Mouse (Mus musculus): ENCODE measurements around the gene Cox6b2. TPM values are rescaled to one million over a fixed set of nuclear protein-coding genes. Genes with fewer than 3 reads are reported as not detected.
"Not testable (repeated sequence)": the region's sequence is repeated elsewhere in the genome, so short reads cannot be mapped to it uniquely, and the experiment has no call there.

Gene Cox6b2
- polyA plus RNA-seq (2012; rRNA removed), result 62.7 and 84.5 TPM in 2 replicates

GRCm38 (mm10) chr7:4752821-4753570 is at the start of gene Cox6b2:
Cox6b2 (minus strand) TSS chr7:4753094.
- no peaks in the 10 kb centered on the region for H3K36me3 ChIP-seq (ENCODE audit: control insufficient read depth, insufficient read depth, low read length)
- H3K4me3 ChIP-seq (ENCODE audit: insufficient read depth, low read depth, low read length), result peak within 1 kb of the TSS; percentile 28
- peaks cover 5% of the 10 kb centered on the region; the same call in 1 of the 2 replicates for H3K4me1 ChIP-seq (ENCODE audit: control insufficient read depth, insufficient read depth, low read length)
- TF ChIP-seq POLR2A (IDR thresholded peaks at IDR 0.05; ENCODE audit: low read depth, low read length) (no peak), CTCF (conservative IDR thresholded peaks at IDR 0.05; ENCODE audit: insufficient read depth, insufficient read length, low read depth, low read length) (no peak)
- peak; percentile 83 for DNase-seq
- no peak within 1 kb of the TSS for H3K27ac ChIP-seq (ENCODE audit: insufficient read depth, low read depth, low read length)
- 6% methylated on average over 24 of the region's 24 CpGs for WGBS
- no peaks in the 10 kb centered on the region for H3K27me3 ChIP-seq (replicated peaks; ENCODE audit: control insufficient read depth, insufficient read depth, low read length)

GRCm38 (mm10) chr7:4802247-4802646 is 49.4 kb upstream of the Cox6b2 start:
- Histone ChIP-seq H3K27ac (ENCODE audit: insufficient read depth, low read depth, low read length) (no peak overlapping the region), H3K36me3 (ENCODE audit: control insufficient read depth, insufficient read depth, low read length) (peaks cover 4% of the 10 kb centered on the region), H3K4me3 (ENCODE audit: insufficient read depth, low read depth, low read length) (no peak overlapping the region), H3K27me3 (replicated peaks; ENCODE audit: control insufficient read depth, insufficient read depth, low read length) (no peaks in the 10 kb centered on the region), H3K4me1 (ENCODE audit: control insufficient read depth, insufficient read depth, low read length) (no peaks in the 10 kb centered on the region)
- no peak for DNase-seq
- TF ChIP-seq POLR2A (IDR thresholded peaks at IDR 0.05; ENCODE audit: low read depth, low read length) (no peak), CTCF (conservative IDR thresholded peaks at IDR 0.05; ENCODE audit: insufficient read depth, insufficient read length, low read depth, low read length) (no peak)

GRCm38 (mm10) chr7:4795767-4796433 is 43.0 kb upstream of the Cox6b2 start:
- Histone ChIP-seq H3K4me3 (ENCODE audit: insufficient read depth, low read depth, low read length) (no peak overlapping the region), H3K36me3 (ENCODE audit: control insufficient read depth, insufficient read depth, low read length) (peaks cover 2% of the 10 kb centered on the region; the same call in 1 of the 2 replicates), H3K27ac (ENCODE audit: insufficient read depth, low read depth, low read length) (no peak overlapping the region), H3K4me1 (ENCODE audit: control insufficient read depth, insufficient read depth, low read length) (0 out of 2 replicates have a peak, but pooled peaks cover 3% of the 10 kb centered on the region), H3K27me3 (replicated peaks; ENCODE audit: control insufficient read depth, insufficient read depth, low read length) (no peaks in the 10 kb centered on the region)
- peak; percentile 62 for DNase-seq
- WGBS, result 59% methylated on average over 7 of the region's 7 CpGs
- TF ChIP-seq POLR2A (IDR thresholded peaks at IDR 0.05; ENCODE audit: low read depth, low read length) (no peak), CTCF (conservative IDR thresholded peaks at IDR 0.05; ENCODE audit: insufficient read depth, insufficient read length, low read depth, low read length) (peak; percentile 43)

GRCm38 (mm10) chr7:4794631-4795168 is 41.8 kb upstream of the Cox6b2 start:
- Histone ChIP-seq H3K4me1 (ENCODE audit: control insufficient read depth, insufficient read depth, low read length) (peaks cover 8% of the 10 kb centered on the region; the same call in 1 of the 2 replicates), H3K4me3 (ENCODE audit: insufficient read depth, low read depth, low read length) (no peak overlapping the region), H3K36me3 (ENCODE audit: control insufficient read depth, insufficient read depth, low read length) (peaks cover 2% of the 10 kb centered on the region; the same call in 1 of the 2 replicates), H3K27ac (ENCODE audit: insufficient read depth, low read depth, low read length) (no peak overlapping the region), H3K27me3 (replicated peaks; ENCODE audit: control insufficient read depth, insufficient read depth, low read length) (no peaks in the 10 kb centered on the region)
- 59% methylated on average over 3 of the region's 3 CpGs for WGBS
- TF ChIP-seq CTCF (conservative IDR thresholded peaks at IDR 0.05; ENCODE audit: insufficient read depth, insufficient read length, low read depth, low read length) (no peak), POLR2A (IDR thresholded peaks at IDR 0.05; ENCODE audit: low read depth, low read length) (no peak)
- no peak for DNase-seq

DNA sequence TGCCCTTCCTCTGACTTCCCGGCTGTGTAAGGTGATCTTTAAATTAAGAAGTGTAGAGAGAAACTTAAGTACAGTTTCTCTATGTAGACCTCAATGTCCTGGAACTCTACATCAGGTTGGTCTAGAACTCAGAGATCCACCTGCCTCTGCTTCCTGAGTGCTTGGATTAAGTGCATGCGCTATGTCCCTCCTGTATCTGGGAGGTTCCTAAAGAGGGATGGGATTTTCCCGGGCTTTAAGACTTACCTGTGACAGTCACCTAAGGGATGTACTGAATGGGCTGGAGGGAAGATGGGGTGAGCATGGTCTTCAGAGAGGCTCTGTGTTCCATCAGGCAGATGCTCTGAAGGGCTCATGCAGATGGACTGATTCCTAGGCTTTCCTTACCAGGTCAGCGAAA is 40.8 kb upstream of the Cox6b2 start:
- DNase-seq, result no peak
- peak overlapping the region; percentile 99 for H3K4me3 ChIP-seq (ENCODE audit: insufficient read depth, low read depth, low read length)
- no peak overlapping the region for H3K27ac ChIP-seq (ENCODE audit: insufficient read depth, low read depth, low read length)
- H3K27me3 ChIP-seq (replicated peaks; ENCODE audit: control insufficient read depth, insufficient read depth, low read length), result no peaks in the 10 kb centered on the region
- no peak for TF ChIP-seq POLR2A (IDR thresholded peaks at IDR 0.05; ENCODE audit: low read depth, low read length)
- no peak for TF ChIP-seq CTCF (conservative IDR thresholded peaks at IDR 0.05; ENCODE audit: insufficient read depth, insufficient read length, low read depth, low read length)
- 31% methylated on average over 4 of the region's 4 CpGs for WGBS
- peaks cover 2% of the 10 kb centered on the region; the same call in 1 of the 2 replicates for H3K36me3 ChIP-seq (ENCODE audit: control insufficient read depth, insufficient read depth, low read length)
- H3K4me1 ChIP-seq (ENCODE audit: control insufficient read depth, insufficient read depth, low read length), result peaks cover 8% of the 10 kb centered on the region; the same call in 1 of the 2 replicates

DNA sequence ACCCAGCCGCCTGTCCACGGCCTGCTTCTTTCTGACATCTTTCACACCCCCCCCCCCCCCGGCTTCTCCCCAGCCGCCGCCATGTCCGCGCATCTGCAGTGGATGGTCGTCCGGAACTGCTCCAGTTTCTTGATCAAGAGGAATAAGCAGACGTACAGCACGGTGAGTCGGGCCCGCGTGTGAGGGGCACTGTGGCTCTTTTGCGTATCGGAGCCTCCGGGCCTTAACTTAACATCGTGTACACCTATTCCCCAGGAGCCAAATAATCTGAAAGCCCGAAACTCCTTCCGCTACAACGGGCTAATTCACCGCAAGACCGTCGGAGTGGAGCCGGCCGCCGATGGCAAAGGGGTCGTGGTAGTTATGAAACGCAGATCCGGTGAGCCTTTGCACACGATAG is 40.4 kb upstream of the Cox6b2 start:
- H3K36me3 ChIP-seq (ENCODE audit: control insufficient read depth, insufficient read depth, low read length); DNase-seq; H3K27me3 ChIP-seq (replicated peaks; ENCODE audit: control insufficient read depth, insufficient read depth, low read length): not testable (repeated sequence)
- H3K4me3 ChIP-seq (ENCODE audit: insufficient read depth, low read depth, low read length), result peak overlapping the region; percentile 99
- H3K27ac ChIP-seq (ENCODE audit: insufficient read depth, low read depth, low read length), result peak overlapping the region; percentile 93; the same call in 1 of the 2 replicates
- under 1% methylated on average over 31 of the region's 31 CpGs for WGBS
- H3K4me1 ChIP-seq (ENCODE audit: control insufficient read depth, insufficient read depth, low read length), result peaks cover 10% of the 10 kb centered on the region; the same call in 1 of the 2 replicates
